Mouse (Mus musculus): ENCODE data around the gene Doxl2. TPM values are rescaled to one million over a fixed set of nuclear protein-coding genes. Genes with fewer than 3 reads are reported as not detected.

Doxl2 gene
- total RNA-seq, 2 experiments from 2014 or later = not detected

DNA sequence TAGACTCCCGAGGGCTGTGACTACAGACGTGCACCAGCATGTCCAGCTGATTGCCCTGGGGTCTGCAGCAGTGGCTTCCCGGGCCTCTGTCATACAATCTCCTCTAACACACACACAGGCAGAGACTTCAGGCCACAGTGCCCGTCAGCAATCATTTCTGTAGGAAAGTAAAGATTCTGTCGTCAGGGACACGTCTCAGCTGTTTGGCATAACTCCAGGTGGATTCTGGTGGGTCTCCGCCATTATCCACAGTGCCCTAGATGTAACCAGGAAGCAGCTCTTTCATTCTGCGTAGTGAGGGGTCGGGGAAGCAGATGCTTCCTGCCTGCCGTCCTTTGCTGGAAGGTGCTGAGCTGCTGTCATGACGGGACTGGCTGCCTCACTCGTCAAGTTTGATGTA lies 42.4 kb downstream of the Doxl2 start:
- intact Hi-C loops (cut with DNase I) = no loop called here
- no peak for DNase-seq
- TF ChIP-seq CTCF (IDR thresholded peaks at IDR 0.05) = no peak
- Histone ChIP-seq H3K4me3 (no peak overlapping the region), H3K27ac (no peak overlapping the region)

DNA sequence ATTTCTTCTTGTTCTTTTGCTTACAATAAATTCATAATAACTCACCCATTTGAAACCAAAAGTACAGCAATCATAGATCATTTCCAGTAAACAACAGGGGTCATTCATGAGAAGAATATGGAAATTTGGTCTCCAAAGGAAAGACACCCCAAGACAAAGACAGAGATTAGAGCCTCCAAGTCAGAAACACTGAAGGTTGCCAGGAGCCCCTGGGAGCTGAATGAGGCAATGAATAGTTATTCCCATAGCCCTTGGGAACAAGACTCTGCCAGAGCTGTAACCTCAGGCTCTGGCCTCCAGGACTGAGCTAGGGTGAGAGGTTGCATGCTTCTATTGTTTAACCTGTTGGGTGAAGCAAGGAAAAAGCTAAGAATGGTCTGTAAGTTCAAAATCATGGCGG lies 44.6 kb downstream of the Doxl2 start:
- no peak for TF ChIP-seq CTCF (IDR thresholded peaks at IDR 0.05)
- no peak overlapping the region for H3K4me3 ChIP-seq
- DNase-seq = no peak
- H3K27ac ChIP-seq = no peak overlapping the region
- intact Hi-C loops (cut with DNase I) = no loop called here

DNA sequence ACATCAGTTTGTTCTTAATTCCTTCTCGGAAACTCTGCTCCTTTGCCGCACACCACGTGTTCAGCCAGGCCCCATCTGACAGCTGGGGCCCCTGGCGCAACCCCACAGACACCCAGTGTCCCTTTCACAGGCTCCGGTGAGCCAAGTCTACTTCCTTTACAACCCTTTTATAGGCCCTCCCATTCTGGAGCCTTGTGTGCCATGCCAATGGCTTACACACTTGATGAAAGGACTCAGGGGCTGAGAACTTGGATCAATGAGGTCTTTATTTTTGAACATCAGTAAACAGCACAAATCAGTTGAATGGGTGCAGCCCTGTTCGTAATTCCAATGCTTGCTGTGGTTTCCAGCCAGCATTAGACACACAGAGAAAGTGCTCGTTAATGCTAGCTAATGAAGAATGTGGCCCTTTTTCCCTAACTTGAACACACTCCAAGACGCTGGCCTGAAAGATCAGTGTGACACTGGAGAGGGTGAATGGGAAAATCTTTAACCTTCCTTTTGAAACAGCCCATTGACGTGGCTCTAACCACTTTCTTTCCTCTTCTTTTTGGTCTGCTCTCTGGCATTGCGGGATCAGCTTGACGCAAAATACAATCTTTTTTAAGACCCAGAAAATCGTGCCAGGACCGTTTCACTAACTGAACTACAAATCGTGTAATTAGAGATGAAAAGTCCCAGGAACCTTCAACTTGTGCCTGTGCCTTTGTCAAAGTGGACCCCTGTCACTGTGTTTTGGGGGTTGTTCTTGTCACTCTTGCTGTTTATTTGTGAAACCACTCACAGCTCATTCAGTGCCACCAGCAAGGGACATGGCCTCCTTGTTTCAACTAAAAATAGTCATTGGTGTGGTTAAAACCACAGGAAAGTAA lies 46.6 kb downstream of the Doxl2 start:
- H3K4me3 ChIP-seq = no peak overlapping the region
- no peak for TF ChIP-seq CTCF (IDR thresholded peaks at IDR 0.05)
- DNase-seq = peak; percentile 72
- no peak overlapping the region for H3K27ac ChIP-seq
- intact Hi-C loops (cut with DNase I) = no loop called here

DNA sequence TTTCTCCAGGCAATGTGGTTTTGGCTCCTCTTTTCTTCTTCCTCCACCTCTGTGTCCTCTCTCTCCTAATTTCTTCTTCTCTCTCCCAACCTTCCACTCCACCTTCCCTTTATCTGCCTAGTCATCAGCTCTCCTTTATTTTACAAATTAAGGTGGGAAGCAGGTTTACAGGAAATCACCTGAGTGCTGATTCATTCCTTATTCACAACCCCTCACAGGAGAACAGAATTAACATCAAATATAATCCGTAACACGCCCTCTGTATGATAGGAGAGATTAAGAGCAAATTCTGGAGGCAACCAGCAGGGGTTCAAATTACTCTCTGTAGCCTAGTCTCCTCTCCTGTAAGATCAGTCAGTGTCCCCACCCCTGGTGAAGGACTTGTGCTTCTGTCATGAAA lies 47.6 kb downstream of the Doxl2 start:
- Histone ChIP-seq H3K4me3 (no peak overlapping the region), H3K27ac (no peak overlapping the region)
- intact Hi-C loops (cut with DNase I) = no loop called here
- no peak for DNase-seq
- TF ChIP-seq CTCF (IDR thresholded peaks at IDR 0.05) = no peak

DNA sequence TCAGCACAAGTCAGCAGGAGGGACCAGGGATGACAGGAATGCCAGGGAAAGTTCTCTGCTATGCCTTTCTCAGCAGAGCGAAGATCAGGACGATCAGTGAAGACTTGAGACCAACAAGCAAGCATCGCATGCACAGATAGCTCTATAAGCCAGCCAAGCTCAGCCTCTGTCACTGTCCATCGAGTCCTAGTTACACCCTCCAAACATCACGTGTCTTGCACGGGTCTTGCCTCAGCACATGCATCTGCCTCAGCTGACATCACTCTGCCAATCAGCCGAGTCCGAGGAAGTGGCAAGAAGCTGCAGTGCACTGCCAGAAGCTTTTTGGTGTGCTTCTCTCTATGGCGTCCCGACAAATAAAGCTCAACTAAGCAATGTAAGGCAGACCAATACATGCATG lies 48.6 kb downstream of the Doxl2 start:
- no peak for TF ChIP-seq CTCF (IDR thresholded peaks at IDR 0.05)
- no peak overlapping the region for H3K4me3 ChIP-seq
- intact Hi-C loops (cut with DNase I) = no loop called here
- H3K27ac ChIP-seq = no peak overlapping the region
- no peak for DNase-seq

DNA sequence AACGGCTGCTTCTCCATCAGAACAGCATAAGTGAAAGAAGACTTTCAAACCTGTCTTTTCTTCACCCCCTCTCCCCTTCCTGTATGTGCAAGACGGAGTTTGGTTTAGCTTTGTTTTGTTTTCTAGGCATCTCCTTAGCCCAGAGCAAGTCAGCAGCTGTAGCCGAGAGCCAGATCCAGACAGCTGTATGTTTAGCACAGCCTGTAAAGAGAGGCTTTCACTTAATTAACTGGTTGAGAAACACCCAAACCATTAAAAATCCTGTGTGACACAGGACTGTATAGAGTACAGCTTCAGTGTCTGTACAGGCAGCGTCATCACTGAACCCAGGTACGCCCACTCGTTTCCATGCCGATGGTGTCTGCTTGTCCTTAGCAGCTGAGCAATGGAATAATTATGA lies 50.5 kb downstream of the Doxl2 start:
- no peak for TF ChIP-seq CTCF (IDR thresholded peaks at IDR 0.05)
- no peak for DNase-seq
- intact Hi-C loops (cut with DNase I) = no loop called here
- H3K4me3 ChIP-seq = no peak overlapping the region
- H3K27ac ChIP-seq = no peak overlapping the region

DNA sequence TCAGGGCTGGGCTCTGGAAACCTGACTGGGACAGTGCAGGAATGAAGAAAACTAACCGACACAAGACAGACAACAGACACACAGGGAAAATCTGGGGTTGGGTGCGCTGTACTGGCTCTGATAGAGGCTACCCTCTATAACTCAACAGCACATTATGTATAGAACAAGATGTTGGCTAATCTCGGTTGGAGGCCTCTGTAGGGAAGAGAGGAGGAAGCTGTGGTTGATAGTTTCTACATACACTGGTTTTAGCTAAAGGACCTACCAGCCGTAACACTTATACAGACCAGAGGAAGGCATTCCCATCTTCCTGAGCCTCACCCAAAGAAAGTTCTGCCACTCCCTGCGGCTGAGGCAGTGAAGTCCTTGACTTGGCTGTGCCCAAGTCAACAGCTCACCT lies 51.7 kb downstream of the Doxl2 start:
- Histone ChIP-seq H3K27ac (no peak overlapping the region), H3K4me3 (no peak overlapping the region)
- no peak for TF ChIP-seq CTCF (IDR thresholded peaks at IDR 0.05)
- intact Hi-C loops (cut with DNase I) = no loop called here
- DNase-seq = no peak

DNA sequence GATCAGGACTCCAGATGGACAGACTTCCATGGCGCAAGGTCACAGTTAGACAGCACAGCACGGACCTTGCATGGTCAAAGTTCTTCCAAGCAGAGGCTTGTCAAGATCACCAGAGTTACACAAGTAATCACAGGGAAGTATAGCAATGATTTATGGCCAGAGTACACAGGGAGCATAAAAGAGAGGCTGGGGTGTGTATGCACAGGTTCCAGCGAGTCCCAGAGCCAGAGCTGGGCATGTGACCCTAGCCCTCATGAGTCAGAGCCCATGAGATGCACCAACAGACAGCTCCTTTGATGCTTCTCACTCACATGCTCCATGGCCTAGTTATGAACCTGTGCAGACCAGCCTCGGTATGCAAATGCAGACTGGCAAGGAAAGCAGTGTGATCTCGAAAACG lies 53.3 kb downstream of the Doxl2 start:
- intact Hi-C loops (cut with DNase I) = no loop called here
- H3K4me3 ChIP-seq = no peak overlapping the region
- no peak overlapping the region for H3K27ac ChIP-seq
- TF ChIP-seq CTCF (IDR thresholded peaks at IDR 0.05) = no peak
- no peak for DNase-seq

Other genes starting within 250 kb of the Doxl2 start
- gene Gimap1, start 235.9 kb upstream of the Doxl2 start, total RNA-seq (2021) = 1 to 10 TPM; 2.2 to 2.3 TPM
- 1 to 10 TPM; 1.5 to 1.6 TPM for gene Gimap5, start 228.8 kb upstream of the Doxl2 start, total RNA-seq (2021)
- gene Gimap3, start 204.1 kb upstream of the Doxl2 start, total RNA-seq (2021) = not detected
- 1 to 10 TPM; 3.4 to 5.3 TPM for gene Tmem176a, start 134.0 kb upstream of the Doxl2 start, total RNA-seq (2021)
- 10 to 100 TPM; 11.4 to 12.9 TPM for gene Tmem176b, start 133.5 kb upstream of the Doxl2 start, total RNA-seq (2021)
- gene Aoc1, start 102.1 kb upstream of the Doxl2 start, total RNA-seq (2021) = not detected
- not detected for gene 1600015I10Rik, start 45.1 kb upstream of the Doxl2 start, total RNA-seq (2021)
- gene Svs1, start 11.9 kb downstream of the Doxl2 start, total RNA-seq (2021) = not detected
- 1 to 10 TPM in 1 of 2 experiments, under 1 TPM in 1; 0.71 to 4.0 TPM for gene Gpnmb, start 61.6 kb downstream of the Doxl2 start, total RNA-seq (2021)
- 10 to 100 TPM; 45.6 to 51.4 TPM for gene Malsu1, start 98.8 kb downstream of the Doxl2 start, total RNA-seq (2021)
- gene Igf2bp3, start 240.0 kb downstream of the Doxl2 start, total RNA-seq (2021) = under 1 TPM; 0.06 to 0.13 TPM